Mouse (Mus musculus) splenic B cell, adult 2 months (primary cell): ENCODE data around the gene Cst10.
A peak's percentile ranks its signal among the peaks of the same experiment; 100 is the strongest.

Experiments
- DNase-seq: peaks from one replicate; pipeline ENCODE4 v3.0.0-alpha.2; 2011; ENCODE audit warnings: low read depth, low spot score
- H3K27me3 ChIP-seq: 2 replicates; pipeline ENCODE4 v1.6.1; 2012; ENCODE audit warnings: mild to moderate bottlenecking, low read length, moderate library complexity, mixed read lengths; ENCODE audit not compliant: control insufficient read depth, poor library complexity, insufficient read depth, severe bottlenecking
- H3K36me3 ChIP-seq: 2 replicates; pipeline ENCODE4 v1.6.1; 2012; ENCODE audit warnings: mild to moderate bottlenecking, low read length, moderate library complexity, mixed read lengths; ENCODE audit not compliant: control insufficient read depth, poor library complexity, insufficient read depth, severe bottlenecking

Cst10 gene

DNA sequence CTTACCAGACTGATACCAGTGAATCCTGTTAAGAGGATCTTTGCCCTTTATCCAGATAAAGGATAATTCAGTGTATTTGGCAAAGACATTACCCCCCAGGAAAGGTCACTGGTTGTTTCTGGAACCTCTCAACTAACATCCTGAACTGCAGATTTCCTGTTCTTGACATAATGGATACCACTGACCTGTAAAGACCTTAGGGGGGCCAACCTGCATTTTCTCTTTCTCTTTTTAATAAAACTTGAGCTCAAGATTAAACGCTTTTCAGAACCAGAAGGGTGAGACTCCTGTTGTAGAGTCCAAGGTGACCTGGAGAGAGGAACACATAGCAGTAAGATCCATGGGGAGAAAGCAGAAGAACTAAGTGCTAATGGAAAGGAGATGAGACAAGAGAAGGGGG lies at the start of gene Cst10:
Gene Cst10 (plus strand): TSS at position 301 of the 400 bp plus-strand sequence.
- Histone ChIP-seq H3K27me3 (no peaks in the 10 kb centered on the region; the same call in 1 of the 2 replicates), H3K36me3 (no peaks in the 10 kb centered on the region)
- DNase-seq = no peak

DNA sequence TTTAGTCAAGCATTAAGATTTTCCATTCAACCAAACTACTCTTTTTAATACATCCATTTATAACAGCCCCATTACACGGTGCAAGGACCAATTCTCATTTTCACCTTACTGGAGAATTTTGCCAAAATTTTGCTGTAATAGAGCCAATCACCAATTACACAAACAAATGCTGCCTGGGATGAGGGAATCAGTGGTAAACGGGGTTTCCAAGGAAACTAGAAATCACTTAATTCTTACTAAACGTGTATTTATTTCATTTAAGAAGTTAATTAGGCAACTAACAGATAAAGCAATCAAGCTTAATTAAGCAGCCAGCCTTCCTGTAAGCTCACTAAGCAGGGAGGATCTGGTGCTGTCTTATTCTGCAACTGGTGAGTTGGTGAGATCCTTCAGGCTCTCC lies 11.9 kb upstream of the Cst10 start:
- H3K27me3 ChIP-seq = no peaks in the 10 kb centered on the region
- H3K36me3 ChIP-seq = no peaks in the 10 kb centered on the region
- no peak for DNase-seq

DNA sequence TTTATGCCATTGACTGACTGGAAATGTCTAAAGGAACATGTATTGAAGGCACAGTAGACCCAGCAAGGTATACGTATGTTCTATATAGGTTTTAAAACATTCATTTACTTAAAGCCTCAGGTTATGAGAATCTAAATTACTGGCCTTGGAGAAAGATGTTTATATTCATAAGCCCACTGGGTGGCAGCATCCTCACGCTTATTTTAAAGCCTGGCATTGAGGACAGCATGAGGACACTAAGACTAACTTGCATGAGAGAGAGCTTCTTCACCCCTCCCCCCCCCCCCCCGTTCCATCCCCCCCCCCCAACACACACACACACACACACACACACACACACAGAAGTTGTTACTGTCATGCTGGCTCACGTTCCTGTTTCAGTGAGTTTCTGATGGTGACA lies 17.7 kb downstream of the Cst10 start:
- no peaks in the 10 kb centered on the region for H3K36me3 ChIP-seq
- no peaks in the 10 kb centered on the region for H3K27me3 ChIP-seq
- peak; percentile 13 for DNase-seq
